Mouse (Mus musculus) forebrain, embryonic 11.5 days (tissue): ENCODE data around the gene Stk31. TPM values are rescaled to one million over a fixed set of nuclear protein-coding genes. Genes with fewer than 3 reads are reported as not detected.

Experiments
- ATAC-seq: fragments of 200-750 bp; cut with Nextera tagmentation; replicated peaks from 2 replicates; pipeline ENCODE4 v1.8.0; 2017; ENCODE audit warnings: moderate TSS enrichment; ENCODE audit not compliant: low FRiP score
- DNase-seq: peaks from one replicate; pipeline ENCODE4 v3.0.0-alpha.2; 2017; ENCODE audit warnings: low spot score
- H3K27ac ChIP-seq: fragments of 300-500 bp; sonication (generic); 2 replicates; pipeline ENCODE4 v1.5.1; 2014; ENCODE audit warnings: low read depth, low read length
- H3K27me3 ChIP-seq: fragments of 300-500 bp; sonication (generic); 2 replicates; pipeline ENCODE4 v1.6.1; 2014; ENCODE audit warnings: mild to moderate bottlenecking, low read length, mixed read lengths; ENCODE audit not compliant: control insufficient read depth, insufficient read depth
- H3K36me3 ChIP-seq: fragments of 300-500 bp; sonication (generic); 2 replicates; pipeline ENCODE4 v1.6.1; 2014; ENCODE audit warnings: mild to moderate bottlenecking, low read length, moderate library complexity, mixed read lengths; ENCODE audit not compliant: control insufficient read depth, insufficient read depth
- H3K4me1 ChIP-seq: fragments of 300-500 bp; sonication (generic); replicated peaks from 2 replicates; pipeline ENCODE4 v1.6.1; 2014; ENCODE audit warnings: low read length, mixed read lengths; ENCODE audit not compliant: control insufficient read depth, insufficient read depth
- H3K4me2 ChIP-seq: fragments of 300-500 bp; sonication (generic); 2 replicates; pipeline ENCODE4 v1.6.1; 2014; ENCODE audit warnings: low read depth, mild to moderate bottlenecking, low read length, moderate library complexity, mixed read lengths; ENCODE audit not compliant: severe bottlenecking
- H3K4me3 ChIP-seq: fragments of 300-500 bp; sonication (generic); 2 replicates; pipeline ENCODE4 v1.5.1; 2014; ENCODE audit warnings: low read depth, low read length
- H3K9ac ChIP-seq: fragments of 300-500 bp; sonication (generic); 2 replicates; pipeline ENCODE4 v1.6.1; 2014; ENCODE audit warnings: low read length
- H3K9me3 ChIP-seq: fragments of 300-500 bp; sonication (generic); 2 replicates; pipeline ENCODE4 v1.6.1; 2016; ENCODE audit warnings: low read length, mixed read lengths; ENCODE audit not compliant: control insufficient read depth
- WGBS: fragments of 180-500 bp; shearing (Covaris S2); extraction: QIAGEN DNeasy Blood & Tissue Kit; methylation state at CpG from one replicate; pipeline ENCODE4 v1.1.7; 2014; 5-methylcytosine and 5-hydroxymethylcytosine counted together
- polyA plus RNA-seq: library from polyadenylated mRNA; unstranded; fragments of >200 nt; fragmentation: Nextera tagmentation; extraction: Ambion mirVana; gene quantifications from 2 replicates; pipeline ENCODE4 v1.2.1, GENCODE M21; 2014

Gene Stk31
- polyA plus RNA-seq, 1 experiment from 2014 or later = 0.24 TPM

GRCm38 (mm10) chr6:49458112-49458511, 62.7 kb downstream of the Stk31 start:
- H3K9me3 ChIP-seq = no peaks in the 10 kb centered on the region
- no peak overlapping the region for H3K9ac ChIP-seq
- ATAC-seq (no peak), DNase-seq (no peak)
- H3K4me1 ChIP-seq = no peaks in the 10 kb centered on the region
- no peak overlapping the region for H3K4me2 ChIP-seq
- no peaks in the 10 kb centered on the region for H3K27me3 ChIP-seq
- 85% methylated on average over 5 of the region's 5 CpGs for WGBS
- H3K36me3 ChIP-seq = no peaks in the 10 kb centered on the region
- H3K27ac ChIP-seq = no peak overlapping the region
- H3K4me3 ChIP-seq = no peak overlapping the region

DNA sequence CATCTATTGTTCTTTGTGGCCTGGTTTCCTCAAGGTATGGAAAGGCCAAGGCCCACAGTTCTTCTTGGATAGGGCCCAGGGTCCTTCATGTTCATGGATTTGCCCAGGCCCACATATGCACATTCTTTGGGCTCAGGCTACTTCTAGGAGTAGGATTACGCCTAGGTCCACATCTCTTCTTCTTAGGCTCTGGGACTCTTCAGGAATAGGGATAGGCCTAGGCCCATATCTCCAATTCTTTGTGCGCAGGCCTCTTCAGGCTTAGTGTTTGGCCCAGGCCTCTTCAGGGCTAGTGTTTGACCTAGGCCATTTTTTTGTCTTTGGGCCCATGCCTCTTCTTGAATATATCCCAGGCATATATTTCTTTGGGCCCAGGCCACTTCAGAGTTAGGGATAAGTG, 87.8 kb downstream of the Stk31 start:
- no peak for DNase-seq
- no peak overlapping the region for H3K27ac ChIP-seq
- H3K9me3 ChIP-seq = no peaks in the 10 kb centered on the region
- no peak overlapping the region for H3K4me3 ChIP-seq
- 92% methylated on average over 2 of the region's 2 CpGs for WGBS
- H3K36me3 ChIP-seq = no peaks in the 10 kb centered on the region
- no peak for ATAC-seq
- no peaks in the 10 kb centered on the region for H3K4me1 ChIP-seq
- H3K4me2 ChIP-seq = no peak overlapping the region
- no peak overlapping the region for H3K9ac ChIP-seq
- H3K27me3 ChIP-seq = no peaks in the 10 kb centered on the region

DNA sequence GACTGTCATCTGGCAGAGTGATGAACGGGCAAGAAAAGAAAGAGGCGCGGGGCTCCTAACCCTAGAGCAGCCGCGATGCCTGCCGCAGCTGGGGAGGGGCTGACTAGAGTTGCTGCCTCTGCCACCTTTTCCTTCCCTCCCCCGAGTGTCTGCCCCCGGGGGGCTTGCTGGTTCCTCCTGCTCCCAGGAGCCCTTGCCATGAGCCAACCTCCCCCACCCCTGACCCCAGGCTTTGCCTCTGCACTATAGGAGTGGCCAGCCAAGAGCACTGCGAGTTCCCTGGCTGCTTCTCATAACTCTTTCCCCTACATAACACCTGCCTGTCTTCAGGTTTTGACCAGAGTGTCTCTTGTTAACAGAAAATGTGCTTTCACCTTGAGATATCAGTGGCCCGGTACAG, 96.1 kb downstream of the Stk31 start:
- WGBS = 94% methylated on average over 10 of the region's 10 CpGs
- H3K27me3 ChIP-seq = no peaks in the 10 kb centered on the region
- H3K4me3 ChIP-seq = no peak overlapping the region
- H3K36me3 ChIP-seq = no peaks in the 10 kb centered on the region
- H3K9ac ChIP-seq = no peak overlapping the region
- H3K4me2 ChIP-seq = no peak overlapping the region
- H3K27ac ChIP-seq = no peak overlapping the region
- DNase-seq (no peak), ATAC-seq (no peak)
- H3K9me3 ChIP-seq = no peaks in the 10 kb centered on the region
- H3K4me1 ChIP-seq = no peaks in the 10 kb centered on the region

GRCm38 (mm10) chr6:49519053-49519452, 123.6 kb downstream of the Stk31 start:
- WGBS = 9% methylated on average over 6 of the region's 6 CpGs
- Histone ChIP-seq H3K27me3 (no peaks in the 10 kb centered on the region), H3K4me3 (no peak overlapping the region), H3K4me2 (no peak overlapping the region), H3K9ac (no peak overlapping the region), H3K4me1 (no peaks in the 10 kb centered on the region), H3K27ac (no peak overlapping the region), H3K9me3 (no peaks in the 10 kb centered on the region), H3K36me3 (no peaks in the 10 kb centered on the region)
- DNase-seq = peak; percentile 86
- ATAC-seq = no peak

Other genes starting within 250 kb of the Stk31 start
- 121 and 132 TPM in 2 replicates for gene Igf2bp3, start 180.6 kb upstream of the Stk31 start, polyA plus RNA-seq
- gene Tra2a, start 131.6 kb upstream of the Stk31 start, polyA plus RNA-seq = 64.4 and 68.5 TPM in 2 replicates
- gene Ccdc126, start 76.3 kb upstream of the Stk31 start, polyA plus RNA-seq = 5.0 and 5.5 TPM in 2 replicates
- 5.5 and 6.2 TPM in 2 replicates for gene Fam221a, start 27.9 kb upstream of the Stk31 start, polyA plus RNA-seq